Mouse (Mus musculus) yolk sac, embryonic 10.5 days (tissue): ENCODE results near the gene Slc28a1.

Experiments used
- DNase-seq: peaks from one replicate; pipeline ENCODE4 v3.0.0-alpha.2; 2017; ENCODE audit warnings: low spot score

Slc28a1 gene

DNA sequence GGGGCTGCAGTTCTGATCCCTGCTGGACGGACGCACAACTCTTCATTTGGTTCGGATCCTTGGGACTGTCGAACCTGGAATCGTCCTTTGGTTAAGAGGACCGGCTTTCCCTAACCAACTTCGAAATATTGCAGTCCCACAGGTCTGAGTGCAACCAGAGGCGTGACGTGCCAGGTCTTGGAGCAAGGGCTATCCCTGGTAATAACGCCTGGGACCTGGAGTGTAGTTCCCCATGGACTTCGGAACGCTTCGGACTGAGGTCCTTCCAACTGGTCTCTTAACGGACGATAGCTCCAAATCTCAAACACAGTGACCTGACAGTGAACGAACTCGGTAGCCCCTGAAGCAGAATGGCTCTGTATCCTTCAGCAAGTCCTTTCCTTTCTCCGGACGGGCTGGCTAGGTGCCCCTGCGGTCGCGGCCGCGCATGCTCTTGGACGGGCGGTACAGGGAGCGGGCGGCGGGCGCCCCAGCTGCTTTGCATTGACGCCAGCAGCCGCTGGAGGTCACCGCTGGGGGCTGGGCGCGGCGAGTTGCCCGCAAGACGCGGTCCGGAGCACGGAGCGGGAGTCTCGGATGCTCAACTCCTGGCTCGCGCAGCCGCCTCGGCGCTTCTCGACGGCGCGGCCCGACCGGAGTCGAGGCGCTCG, 98.2 kb downstream of the Slc28a1 start:
- DNase-seq = peak; percentile 92

DNA sequence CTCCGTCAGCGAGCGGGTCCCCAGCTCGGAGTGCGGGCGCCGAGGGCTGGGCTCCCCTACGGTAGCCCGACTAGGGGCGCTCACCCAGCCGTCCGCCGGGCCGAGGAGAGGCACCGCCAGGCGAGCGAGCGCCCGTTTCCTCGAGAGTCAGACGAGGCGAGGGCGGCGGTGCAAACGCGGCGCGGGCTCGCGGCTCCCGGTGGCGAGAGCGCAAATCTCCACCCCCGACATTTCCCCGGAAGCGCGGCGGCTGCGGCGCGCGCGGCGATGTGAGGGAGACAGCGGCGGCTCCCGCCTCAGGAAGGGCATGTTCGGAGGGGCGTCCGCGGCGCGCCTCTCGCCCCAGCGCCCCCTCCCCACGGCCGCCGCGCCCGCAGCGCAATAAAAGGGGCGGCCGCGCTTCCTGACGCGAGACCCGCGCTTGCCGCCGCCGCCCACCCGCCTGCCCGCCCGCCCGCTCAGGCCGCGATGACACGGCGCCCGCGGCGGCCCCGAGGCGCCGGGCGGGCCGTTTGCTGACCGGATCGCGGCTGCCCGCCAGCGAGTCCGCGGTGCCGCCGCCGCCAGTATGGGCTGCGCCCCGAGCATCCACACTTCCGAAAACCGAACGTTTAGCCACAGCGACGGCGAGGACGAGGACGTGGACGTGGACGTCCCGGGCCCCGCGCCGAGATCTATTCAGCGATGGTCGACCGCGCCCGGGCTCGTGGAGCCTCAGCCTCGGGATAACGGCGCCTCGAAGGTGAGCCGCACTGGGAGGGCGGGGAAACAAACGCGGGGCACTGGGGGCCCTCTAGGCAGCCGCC, 99.0 kb downstream of the Slc28a1 start, which contains the start of gene Pde8a:
TSS of gene Pde8a (plus strand) at position 250 of the 806 bp plus-strand sequence.
- peak; percentile 21 for DNase-seq

DNA sequence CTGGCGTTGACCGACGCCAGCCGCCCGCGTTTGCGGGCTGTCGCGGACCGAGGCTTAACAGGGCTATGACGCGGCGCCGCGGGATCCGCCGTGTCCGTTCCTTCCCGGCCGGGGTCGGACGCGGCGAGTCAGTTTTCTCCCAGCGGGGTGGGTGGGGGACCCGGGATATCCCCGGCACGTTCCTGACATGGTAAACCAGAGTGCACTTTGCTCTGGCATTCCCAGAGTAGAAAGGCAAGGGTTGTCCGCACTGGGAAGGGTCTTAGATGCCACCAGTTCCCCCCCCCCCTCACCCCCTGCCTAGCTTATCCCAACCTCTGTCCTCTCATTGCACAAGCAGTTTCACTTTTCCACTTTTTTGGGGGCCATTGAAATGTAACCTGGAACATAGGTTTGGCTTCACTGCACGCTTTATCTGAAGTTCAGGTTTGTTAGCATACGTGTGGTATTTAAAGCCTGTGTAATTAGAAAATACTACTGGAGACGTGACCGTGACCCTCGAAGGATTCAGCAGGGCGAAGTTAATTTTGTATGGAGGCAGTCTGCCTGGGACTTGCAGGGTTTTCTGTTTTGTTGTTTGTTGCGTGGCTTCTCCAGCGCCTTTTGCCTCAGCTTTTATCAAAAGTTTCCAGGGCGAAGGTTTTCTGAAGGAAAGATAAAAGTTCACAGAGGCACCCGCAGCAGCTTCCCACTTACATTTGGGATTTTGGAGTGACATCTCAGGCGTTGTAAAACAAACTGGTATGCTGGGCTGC, 99.7 kb downstream of the Slc28a1 start:
- DNase-seq = no peak

DNA sequence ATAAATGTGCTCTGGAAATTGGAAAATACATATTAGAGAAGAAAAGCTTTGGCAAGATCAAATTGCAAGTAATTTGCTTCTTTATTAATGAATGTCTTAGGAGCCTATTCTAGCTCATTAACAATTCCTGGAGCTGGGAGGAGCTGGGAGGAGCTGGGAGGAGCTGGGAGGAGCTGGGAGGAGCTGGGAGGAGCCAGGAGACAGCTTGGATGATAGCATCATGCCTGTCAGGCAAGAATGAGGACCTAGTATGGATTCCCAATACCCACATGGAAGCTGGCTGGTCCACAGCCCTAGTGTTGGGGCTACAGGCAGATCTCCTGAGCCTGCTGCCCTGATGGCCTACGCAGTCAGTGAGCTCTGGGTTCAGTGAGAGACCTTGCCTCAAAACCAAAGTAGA, 101.4 kb downstream of the Slc28a1 start:
- no peak for DNase-seq

DNA sequence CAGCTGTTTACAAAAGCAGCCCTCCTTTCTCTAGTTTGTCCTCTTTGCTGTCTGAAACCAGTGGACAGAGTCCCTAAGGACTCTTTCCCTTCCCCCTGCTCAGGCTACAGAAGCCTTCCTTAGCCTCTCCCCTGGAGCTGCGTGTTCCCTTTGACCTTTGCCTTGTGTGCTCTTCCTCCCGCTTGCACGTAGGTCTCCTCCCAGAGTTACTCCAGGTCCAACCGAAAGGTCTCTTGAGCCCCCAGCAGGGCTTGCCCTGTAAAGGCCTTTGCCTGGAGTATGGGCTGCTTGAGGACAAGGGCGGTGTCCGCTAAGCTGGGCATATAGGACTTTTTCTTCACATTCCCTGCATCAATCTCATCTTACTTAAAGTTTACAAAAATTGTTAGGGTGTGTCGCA, 104.7 kb downstream of the Slc28a1 start:
- peak; percentile 74 for DNase-seq
